In the genomic region with DNA sequence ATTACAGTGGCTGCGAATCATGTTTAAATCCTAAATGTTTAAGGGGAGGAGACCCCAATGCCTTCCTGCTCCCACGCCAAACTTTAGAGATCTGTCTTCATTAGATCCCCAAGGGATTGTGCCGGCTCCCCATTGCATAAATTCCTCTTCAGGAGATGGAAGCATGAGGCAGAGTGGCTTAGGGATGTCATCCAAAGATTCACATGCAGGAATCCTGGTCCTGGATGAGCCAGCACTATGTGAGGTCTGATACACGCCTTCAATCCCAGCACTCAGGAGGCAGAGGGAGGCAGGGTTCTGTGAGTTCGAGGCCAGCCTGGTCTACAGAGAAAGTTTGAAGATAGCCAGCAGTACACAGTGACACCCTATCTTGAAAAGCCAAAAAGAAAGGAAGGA, we compare ENCODE assay signal across 36 mouse cellular contexts.
"Had no signal": no experiment of that assay in that cellular context is flagged by ENCODE, and none has a peak within 500 bp of the region (broad histone marks: within the 10 kb centered on the region; RNA-seq: fewer than 3 reads in every experiment).

No protein-coding gene starts in this region.

- DNase-seq: heart, adult 18-20 months; heart, adult 2 months; heart, postnatal 10 days; heart, postnatal 14 days; heart, postnatal 36 days; heart, postnatal 4 days; kidney, adult 11 months; kidney, adult 18-20 months; kidney, adult 2 months; kidney, adult 8-10 months; kidney, adult 9 months; kidney, postnatal 10 days; kidney, postnatal 14 days; kidney, postnatal 25 days; kidney, postnatal 36 days; kidney, postnatal 4 days; layer of hippocampus, adult 9-11 months had no signal

- H3K9me3 ChIP-seq: heart, embryonic 10.5 days; heart, embryonic 13.5 days; heart, embryonic 15.5 days; hindbrain, embryonic 12.5 days; hindbrain, embryonic 13.5 days; hindbrain, embryonic 15.5 days; intestine, embryonic 15.5 days; kidney, embryonic 15.5 days had no signal

- H3K4me1 ChIP-seq: heart, embryonic 15.5 days; hindbrain, embryonic 10.5 days; hindbrain, embryonic 12.5 days; intestine, embryonic 15.5 days had no signal

- H3K27ac ChIP-seq: heart, adult 2 months; heart, embryonic 10.5 days; heart, embryonic 13.5 days; heart, embryonic 15.5 days; hindbrain, embryonic 10.5 days; hindbrain, embryonic 12.5 days; hindbrain, embryonic 13.5 days; hindbrain, embryonic 14.5 days; hindbrain, embryonic 15.5 days; hindbrain, postnatal 0 days; intestine, embryonic 15.5 days; kidney, embryonic 15.5 days; kidney, postnatal 0 days; layer of hippocampus, adult 2 months had no signal

- H3K4me3 ChIP-seq: heart, adult 2 months; heart, embryonic 10.5 days; heart, embryonic 12.5 days; heart, embryonic 13.5 days; heart, embryonic 15.5 days; hindbrain, embryonic 10.5 days; hindbrain, embryonic 12.5 days; hindbrain, embryonic 13.5 days; hindbrain, embryonic 15.5 days; intestine, embryonic 15.5 days; kidney, embryonic 15.5 days; layer of hippocampus, adult 2 months had no signal

- ATAC-seq: hindbrain, embryonic 16.5 days; hindbrain, postnatal 0 days; inflammation-experienced regulatory T-cells, adult 6 months; intestine, embryonic 15.5 days; intestine, embryonic 16.5 days; intestine, postnatal 0 days had no signal

- H3K9ac ChIP-seq: heart, embryonic 12.5 days; heart, embryonic 13.5 days; heart, embryonic 15.5 days; hindbrain, embryonic 12.5 days; hindbrain, embryonic 13.5 days; hindbrain, embryonic 14.5 days; hindbrain, embryonic 15.5 days; intestine, embryonic 15.5 days; kidney, embryonic 15.5 days had no signal

- H3K36me3 ChIP-seq: heart, embryonic 10.5 days; heart, embryonic 12.5 days; heart, embryonic 13.5 days; heart, embryonic 15.5 days; hindbrain, embryonic 10.5 days; hindbrain, embryonic 12.5 days; hindbrain, embryonic 13.5 days; hindbrain, embryonic 15.5 days; intestine, embryonic 15.5 days; kidney, embryonic 15.5 days had no signal

- H3K27me3 ChIP-seq: heart, embryonic 13.5 days; heart, embryonic 15.5 days; hindbrain, embryonic 12.5 days; hindbrain, embryonic 13.5 days; hindbrain, embryonic 15.5 days; intestine, embryonic 15.5 days; kidney, embryonic 15.5 days had no signal

- H3K4me2 ChIP-seq: heart, embryonic 11.5 days; heart, embryonic 12.5 days; heart, embryonic 13.5 days; heart, embryonic 15.5 days; hindbrain, embryonic 12.5 days; hindbrain, embryonic 13.5 days; hindbrain, embryonic 14.5 days; hindbrain, embryonic 15.5 days; intestine, embryonic 15.5 days; kidney, embryonic 15.5 days had no signal
